Mouse (Mus musculus) left cerebral cortex, adult 18-20 months (tissue): Measurements from ENCODE around the gene Kif1a. TPM values are rescaled to one million over a fixed set of nuclear protein-coding genes. Genes with fewer than 3 reads are reported as not detected.

Experiments used
- DNase-seq, 2 experiments: peaks; one replicate each; pipeline ENCODE4 v3.0.0; 2021 to 2022; ENCODE audit warnings: low spot score in 2 of 2, mixed read lengths in 1 of 2
- total RNA-seq, 2 experiments: library from RNA; stranded (reverse); gene quantifications; 2 replicates each; pipeline ENCODE4 v1.2.3; 2021

Gene Kif1a
- total RNA-seq, 2 experiments from 2014 or later, result 735 to 776 TPM

DNA sequence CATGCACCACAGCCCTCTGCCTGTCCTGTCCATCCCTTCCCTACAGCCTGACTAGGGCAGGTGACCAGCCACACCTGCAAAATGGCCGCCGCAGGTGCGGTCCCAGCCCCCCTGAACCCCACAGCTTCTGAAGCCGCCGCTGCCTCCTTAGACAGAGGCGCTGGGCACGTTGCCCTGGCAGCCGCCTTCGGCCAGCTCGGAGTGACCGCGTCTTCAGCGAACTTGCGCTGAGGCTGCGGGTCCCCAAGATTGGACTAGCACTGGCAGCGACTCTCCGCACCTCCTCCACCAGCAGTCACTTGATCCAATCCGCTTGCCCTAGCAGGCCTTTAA lies 1.5 kb downstream of the Kif1a start:
- peak in 1 of 2 experiments; percentile 27 for DNase-seq

- no peak for DNase-seq
Observed at GRCm38 (mm10) chr1:93098956-93099355, 2.8 kb downstream of the Kif1a start.

DNA sequence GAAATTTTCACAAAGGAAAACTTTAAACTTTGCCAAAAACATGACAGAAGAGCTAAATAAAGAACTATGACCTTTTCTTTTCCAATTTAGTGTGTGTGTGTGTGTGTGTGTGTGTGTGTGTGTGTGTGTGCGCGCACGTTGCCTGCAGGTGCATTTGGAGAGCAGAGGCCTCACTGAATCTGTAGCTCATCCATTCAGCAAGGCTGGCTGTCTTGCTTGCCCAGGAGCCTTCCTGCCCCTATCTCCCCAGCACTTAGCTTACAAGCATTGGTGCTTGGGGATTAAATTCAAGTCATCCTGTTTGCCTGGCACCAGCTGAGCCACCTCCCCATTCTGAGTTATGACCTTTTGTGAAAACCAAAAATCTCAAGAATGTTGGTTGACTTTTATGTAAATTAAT lies 9.2 kb downstream of the Kif1a start:
- no peak for DNase-seq

GRCm38 (mm10) chr1:93085136-93085535 lies 16.6 kb downstream of the Kif1a start:
- DNase-seq, result peak in 1 of 2 experiments; percentile 40

DNA sequence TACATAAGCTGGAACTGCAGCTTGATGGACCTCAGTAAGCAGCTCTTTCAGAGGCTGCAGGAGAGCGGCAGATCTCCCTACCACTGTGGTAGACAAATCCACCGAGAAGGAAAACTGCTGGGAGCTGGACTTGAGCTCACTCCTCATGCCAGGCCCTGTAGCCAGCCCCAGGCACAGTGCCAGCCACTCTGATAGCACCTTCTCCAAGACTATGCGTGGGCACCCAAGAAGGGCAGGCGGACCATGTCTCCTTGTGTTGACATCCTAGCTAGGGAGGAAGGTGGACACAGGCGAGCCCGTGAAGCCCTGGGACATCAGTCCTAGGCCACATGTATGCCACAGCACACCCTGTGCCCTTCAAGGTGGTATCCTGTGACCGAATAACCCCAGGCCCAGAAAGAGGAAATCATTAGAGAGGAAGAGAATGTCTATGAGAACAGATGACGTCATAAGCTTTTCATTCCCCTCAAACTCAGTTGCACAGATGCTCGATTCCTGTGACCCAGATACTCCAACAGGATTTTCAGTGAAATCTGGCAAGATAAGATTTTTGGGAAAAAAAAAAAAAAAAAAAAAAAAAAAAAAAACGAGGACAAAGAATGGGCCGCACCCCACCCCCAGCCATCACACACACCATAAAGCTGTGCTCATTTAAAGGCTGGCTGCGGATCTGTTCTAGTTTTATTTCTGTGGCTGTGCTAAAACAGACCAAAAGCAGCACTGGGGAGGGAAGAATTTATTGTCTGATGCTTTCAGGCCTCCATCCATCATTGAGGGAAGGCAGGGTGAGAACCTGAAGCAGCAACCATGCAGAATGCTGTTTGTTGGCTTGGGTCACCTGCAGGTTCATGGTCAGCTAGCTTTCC lies 18.1 kb downstream of the Kif1a start:
- peak; percentile 53 to 72 for DNase-seq

- DNase-seq, result no peak
Observed at GRCm38 (mm10) chr1:93082121-93082520, 19.6 kb downstream of the Kif1a start.

DNA sequence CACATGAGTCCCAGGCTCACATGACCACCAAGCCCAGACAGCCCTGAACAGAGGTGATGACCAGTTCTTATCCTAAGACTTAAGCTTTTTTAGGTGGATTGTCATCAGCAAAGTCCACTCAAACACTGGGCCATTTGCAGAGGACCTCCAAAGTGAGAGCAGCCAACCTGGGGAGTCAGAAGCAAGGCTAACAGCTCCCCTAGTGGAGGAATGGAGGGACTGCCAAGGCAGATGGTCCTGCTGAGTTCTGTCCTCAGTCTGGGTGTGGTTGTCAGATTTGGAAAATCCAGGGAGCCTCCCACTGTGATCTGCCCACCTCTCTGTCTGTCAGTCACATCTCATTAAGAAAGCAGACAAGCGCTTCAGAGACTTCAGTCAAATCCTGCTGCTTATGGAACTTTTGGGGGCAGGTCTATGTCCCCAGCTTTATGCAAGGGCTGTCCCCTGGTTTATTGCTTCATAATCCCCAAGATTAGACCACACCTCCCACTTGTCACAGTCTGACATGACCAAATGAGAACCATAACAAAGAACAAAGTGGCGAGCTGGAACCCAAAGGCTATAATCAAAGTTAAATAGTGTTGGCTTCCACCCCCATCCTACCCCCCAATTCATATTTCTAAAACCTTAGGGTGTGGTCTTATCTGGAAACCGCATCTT lies 20.7 kb downstream of the Kif1a start:
- DNase-seq, result peak; percentile 60 to 65

- no peak for DNase-seq
Observed at GRCm38 (mm10) chr1:93079602-93080001, 22.1 kb downstream of the Kif1a start.

DNA sequence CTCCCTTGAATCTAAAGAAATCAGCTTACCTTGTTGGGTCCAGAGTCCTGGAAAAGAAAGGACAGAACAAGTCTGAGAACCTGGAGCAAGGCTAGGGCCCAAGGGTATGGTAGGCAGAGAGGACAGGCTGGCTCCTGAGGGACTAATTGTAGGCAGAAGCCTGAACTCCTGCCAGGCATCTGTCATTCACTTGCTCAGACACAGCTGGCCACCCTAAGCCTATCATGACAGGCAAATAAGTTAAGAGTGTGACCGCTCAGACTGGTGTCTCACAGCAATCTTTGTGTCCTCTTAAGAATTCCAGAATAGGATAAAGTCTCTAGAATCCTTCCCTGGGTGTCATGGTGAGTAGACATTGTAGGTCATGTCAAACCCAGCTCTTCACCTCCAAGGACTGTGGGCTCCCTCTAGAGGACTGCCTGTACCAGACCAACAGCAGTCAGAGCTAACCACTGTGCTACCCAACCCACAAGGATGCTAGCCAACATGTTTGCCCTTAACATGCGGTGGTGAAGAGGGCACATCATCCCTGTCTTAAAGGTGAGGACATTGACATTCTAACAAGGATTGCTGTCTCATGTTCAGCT lies 29.4 kb downstream of the Kif1a start:
- no peak for DNase-seq

DNA sequence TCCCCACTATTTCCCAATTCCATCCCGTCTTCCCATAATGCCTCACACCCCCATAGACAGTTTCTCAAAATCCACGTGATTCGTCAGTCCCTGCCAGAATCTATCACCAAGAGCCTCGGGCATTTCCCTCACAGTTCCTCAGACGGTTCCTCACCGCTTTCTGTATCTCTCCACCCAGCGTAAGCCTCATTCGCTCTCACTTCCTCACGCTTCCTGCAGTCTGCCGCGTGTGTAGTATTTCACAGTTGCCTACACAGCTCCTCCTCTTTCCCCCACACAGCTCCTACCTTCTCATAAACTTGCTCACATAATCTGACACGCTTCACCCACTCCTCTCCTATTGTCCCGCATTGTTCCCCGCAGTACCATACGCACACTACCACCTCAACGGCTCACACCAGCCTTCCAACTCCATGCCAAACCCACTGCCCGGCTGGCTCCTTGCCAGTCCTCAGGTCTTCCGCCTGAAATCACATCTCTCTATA lies 30.2 kb downstream of the Kif1a start:
- DNase-seq, result peak; percentile 43 to 49

GRCm38 (mm10) chr1:93070881-93071280 lies 30.9 kb downstream of the Kif1a start:
- no peak for DNase-seq

- no peak for DNase-seq
Observed at GRCm38 (mm10) chr1:93068553-93068952, 33.2 kb downstream of the Kif1a start.

GRCm38 (mm10) chr1:93065654-93066053 lies 36.1 kb downstream of the Kif1a start:
- DNase-seq, result no peak

DNA sequence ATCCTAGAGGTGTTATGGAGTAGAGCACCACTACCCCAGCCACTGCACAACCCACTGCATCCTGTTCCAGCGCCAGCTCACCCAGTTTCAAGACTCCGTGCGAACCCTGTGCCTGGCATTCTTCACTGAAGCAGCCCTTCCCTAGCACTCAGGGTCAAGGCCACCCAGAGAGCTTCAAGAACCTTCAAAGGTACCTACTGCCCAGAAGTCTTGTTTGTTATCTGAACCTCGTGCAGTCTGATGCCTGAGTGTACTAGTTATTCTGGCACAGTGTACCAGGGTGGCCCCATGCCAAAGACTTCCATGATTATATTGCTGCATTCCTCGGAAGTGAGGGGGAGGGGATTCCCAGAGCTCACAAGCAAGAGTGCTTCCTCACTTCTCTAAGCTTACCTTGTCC lies 38.1 kb downstream of the Kif1a start:
- peak in 1 of 2 experiments; percentile 28 for DNase-seq

GRCm38 (mm10) chr1:93051124-93051833 lies 50.5 kb downstream of the Kif1a start:
- no peak for DNase-seq

- DNase-seq, result no peak
Observed at GRCm38 (mm10) chr1:93050071-93050470, 51.7 kb downstream of the Kif1a start.

DNA sequence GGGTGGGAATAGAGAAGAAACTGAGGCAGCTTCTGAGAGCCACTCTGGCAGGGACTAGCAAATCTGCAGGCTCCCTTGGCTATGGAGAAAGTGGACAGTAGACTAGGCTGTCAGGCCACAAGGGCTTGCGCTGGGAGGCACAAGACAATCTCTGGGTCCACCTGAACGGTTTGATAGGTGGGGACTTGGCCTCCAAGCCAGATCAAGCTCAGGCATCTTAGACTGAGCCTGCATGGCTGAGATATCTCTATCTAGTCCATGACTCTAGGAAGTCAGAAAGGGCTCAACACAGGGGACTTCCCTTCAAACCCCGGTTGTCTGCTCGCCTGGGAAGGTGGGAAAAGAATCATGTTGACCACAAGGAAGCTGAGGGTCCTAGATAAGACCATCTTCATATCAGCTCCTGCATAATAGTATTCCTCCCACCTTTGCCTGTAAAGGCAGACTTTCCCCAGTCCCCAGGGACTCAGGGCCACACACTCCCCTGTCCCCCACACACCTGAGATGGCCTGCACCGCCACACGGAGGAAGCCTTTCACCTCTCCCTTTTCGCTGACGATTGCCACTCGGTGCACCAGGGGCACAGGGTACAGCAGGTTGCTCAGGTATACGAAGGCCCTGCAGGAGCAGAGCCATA lies 55.5 kb downstream of the Kif1a start:
- DNase-seq, result no peak

- DNase-seq, result no peak
Observed at GRCm38 (mm10) chr1:93035981-93036380, 65.8 kb downstream of the Kif1a start.

DNA sequence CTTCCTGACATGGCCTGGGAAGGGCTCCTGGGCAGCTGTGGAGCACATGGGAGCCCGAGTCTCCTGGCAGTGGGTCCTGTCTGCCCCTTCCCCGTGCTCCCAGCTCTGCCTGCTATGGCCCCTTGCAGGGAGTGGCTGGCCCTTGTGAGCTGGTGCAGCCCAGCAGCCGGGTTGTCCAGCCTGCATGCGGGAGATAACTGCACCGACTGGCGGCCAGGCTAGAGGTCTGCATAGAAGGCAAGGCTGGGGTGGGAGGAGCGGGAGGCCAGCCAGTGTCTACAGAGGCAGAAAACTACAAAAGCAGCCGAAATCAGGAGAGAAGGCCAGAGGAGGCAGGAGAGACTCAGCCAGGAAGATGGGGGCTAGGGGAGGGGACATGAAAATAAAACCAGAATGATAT lies 67.8 kb downstream of the Kif1a start:
- DNase-seq, result no peak

DNA sequence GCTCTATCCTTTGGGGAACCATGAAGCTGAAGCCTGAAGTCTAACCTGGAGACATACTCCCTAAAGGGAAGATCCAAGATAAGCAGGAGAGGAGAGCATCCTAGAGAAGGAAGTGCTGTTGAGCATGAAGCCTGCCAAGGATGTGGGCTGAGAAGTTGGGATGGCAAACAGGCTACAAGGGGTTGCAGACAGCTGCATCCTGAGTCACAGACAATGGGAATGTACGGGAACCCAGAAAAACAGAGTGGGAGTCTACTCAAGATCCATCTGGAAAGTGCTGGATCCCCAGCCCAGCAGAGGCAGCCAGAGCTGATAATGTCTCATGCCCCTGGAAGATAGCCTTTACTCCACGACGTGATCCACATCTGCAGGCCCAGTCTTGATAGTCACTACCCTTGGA lies 70.6 kb downstream of the Kif1a start:
- DNase-seq, result peak; percentile 27 to 43

- DNase-seq, result no peak
Observed at GRCm38 (mm10) chr1:93030060-93030459, 71.7 kb downstream of the Kif1a start.
